Mouse (Mus musculus) myocyte (in vitro differentiated cells): Measurements from ENCODE around the gene Hyal3.

Experiments used
- MAX ChIP-seq: IDR thresholded peaks from one replicate; pipeline ENCODE4 v1.6.1; 2011; ENCODE audit warnings: low read depth, mild to moderate bottlenecking, control low read depth
- POLR2A ChIP-seq: IDR thresholded peaks from one replicate; pipeline ENCODE4 v1.6.1; 2011; ENCODE audit warnings: low read depth, mild to moderate bottlenecking, control low read depth, moderate library complexity; ENCODE audit not compliant: insufficient read length
- TCF12 ChIP-seq: IDR thresholded peaks from one replicate; pipeline ENCODE4 v1.6.1; 2011; ENCODE audit warnings: mild to moderate bottlenecking, control low read depth; ENCODE audit not compliant: poor library complexity, insufficient read depth, severe bottlenecking
- USF1 ChIP-seq: IDR thresholded peaks from one replicate; pipeline ENCODE4 v1.6.1; 2011; ENCODE audit warnings: low read depth, mild to moderate bottlenecking, control low read depth, moderate library complexity

- TF ChIP-seq TCF12 (no peak), POLR2A (no peak), USF1 (no peak), MAX (no peak)
These were observed 30.0 kb upstream of the Hyal3 start for GRCm38 (mm10) chr9:107550491-107551116.
